Mouse (Mus musculus) liver, embryonic 15.5 days (tissue): Measurements from ENCODE around the gene Pfn3. TPM values are rescaled to one million over a fixed set of nuclear protein-coding genes. Genes with fewer than 3 reads are reported as not detected.

Source experiments
- ATAC-seq: fragments of 200-750 bp; cut with Nextera tagmentation; 2 replicates; pipeline ENCODE4 v1.8.0; 2017; ENCODE audit warnings: moderate number of reproducible peaks, mild to moderate bottlenecking, moderate library complexity; ENCODE audit not compliant: insufficient read depth
- H3K27ac ChIP-seq: fragments of 300-500 bp; sonication (generic); replicated peaks from 2 replicates; pipeline ENCODE4 v1.5.1; 2015; ENCODE audit warnings: mild to moderate bottlenecking, inconsistent platforms
- H3K27me3 ChIP-seq: fragments of 300-500 bp; sonication (generic); 2 replicates; pipeline ENCODE4 v1.6.1; 2015; ENCODE audit warnings: mild to moderate bottlenecking, inconsistent platforms
- H3K36me3 ChIP-seq: fragments of 300-500 bp; sonication (generic); replicated peaks from 2 replicates; pipeline ENCODE4 v1.6.1; 2015; ENCODE audit warnings: moderate library complexity, mild to moderate bottlenecking, inconsistent platforms
- H3K4me1 ChIP-seq: fragments of 300-500 bp; sonication (generic); replicated peaks from 2 replicates; pipeline ENCODE4 v1.6.1; 2015; ENCODE audit warnings: inconsistent platforms
- H3K4me2 ChIP-seq: fragments of 300-500 bp; sonication (generic); 2 replicates; pipeline ENCODE4 v1.6.1; 2015; ENCODE audit warnings: moderate library complexity, mild to moderate bottlenecking, inconsistent platforms
- H3K4me3 ChIP-seq: fragments of 300-500 bp; sonication (generic); replicated peaks from 2 replicates; pipeline ENCODE4 v1.5.1; 2015; ENCODE audit warnings: mild to moderate bottlenecking, inconsistent platforms
- H3K9ac ChIP-seq: fragments of 300-500 bp; sonication (generic); 2 replicates; pipeline ENCODE4 v1.6.1; 2015; ENCODE audit warnings: moderate library complexity, mild to moderate bottlenecking, inconsistent platforms
- H3K9me3 ChIP-seq: fragments of 300-500 bp; sonication (generic); replicated peaks from 2 replicates; pipeline ENCODE4 v1.6.1; 2016; ENCODE audit warnings: inconsistent platforms
- WGBS: fragments of 180-500 bp; shearing (Covaris S2); methylation state at CpG from one replicate; pipeline ENCODE4 v1.1.7; 2015; ENCODE audit warnings: mixed read lengths; ENCODE audit not compliant: insufficient replicate concordance; 5-methylcytosine and 5-hydroxymethylcytosine counted together
- polyA plus RNA-seq: library from polyadenylated mRNA; unstranded; fragments of >200 nt; fragmentation: Nextera tagmentation; extraction: Ambion mirVana; gene quantifications from 2 replicates; pipeline ENCODE4 v1.2.1, GENCODE M21; 2015

Pfn3 gene
- polyA plus RNA-seq, 1 experiment from 2014 or later, result not detected

- peak within 1 kb of the TSS; percentile 39 for H3K4me2 ChIP-seq
- 0 out of 2 replicates have a peak within 1 kb of the TSS, but pooled peaks have one; percentile 6 for H3K27ac ChIP-seq
- H3K4me3 ChIP-seq, result peak within 1 kb of the TSS; percentile 36
- peaks cover 29% of the 10 kb centered on the region for H3K4me1 ChIP-seq
- H3K36me3 ChIP-seq, result no peaks in the 10 kb centered on the region
- WGBS, result 73% methylated on average over 10 of the region's 10 CpGs
- no peaks in the 10 kb centered on the region for H3K9me3 ChIP-seq
- H3K9ac ChIP-seq, result 0 out of 2 replicates have a peak within 1 kb of the TSS, but pooled peaks have one; percentile 15
- no peak for ATAC-seq
- H3K27me3 ChIP-seq, result peaks cover 19% of the 10 kb centered on the region
Observed at GRCm38 (mm10) chr13:55426613-55427012, 11.6 kb upstream of the Pfn3 start, which contains the start of gene F12. TSS of gene F12 (minus strand) at chr13:55426793.

- Histone ChIP-seq H3K4me3 (no peak overlapping the region), H3K27me3 (peaks cover 64% of the 10 kb centered on the region), H3K36me3 (no peaks in the 10 kb centered on the region), H3K9ac (no peak overlapping the region), H3K4me1 (peaks cover 29% of the 10 kb centered on the region), H3K9me3 (no peaks in the 10 kb centered on the region), H3K27ac (no peak overlapping the region), H3K4me2 (peak overlapping the region; percentile 32; the same call in 1 of the 2 replicates)
- ATAC-seq, result no peak
- 11% methylated on average over 35 of the region's 35 CpGs for WGBS
Observed at GRCm38 (mm10) chr13:55420933-55421800, 6.1 kb upstream of the Pfn3 start.

GRCm38 (mm10) chr13:55420018-55420932, 5.2 kb upstream of the Pfn3 start:
- Histone ChIP-seq H3K27ac (no peak overlapping the region), H3K9me3 (no peaks in the 10 kb centered on the region), H3K9ac (no peak overlapping the region), H3K4me2 (peak overlapping the region; percentile 7; the same call in 1 of the 2 replicates), H3K36me3 (no peaks in the 10 kb centered on the region), H3K27me3 (peaks cover 67% of the 10 kb centered on the region), H3K4me3 (no peak overlapping the region), H3K4me1 (peaks cover 29% of the 10 kb centered on the region)
- WGBS, result 24% methylated on average over 51 of the region's 51 CpGs
- peak; percentile 52; the same call in 1 of the 2 replicates for ATAC-seq

GRCm38 (mm10) chr13:55419142-55419541, 4.1 kb upstream of the Pfn3 start:
- H3K36me3 ChIP-seq, result no peaks in the 10 kb centered on the region
- WGBS, result 54% methylated on average over 5 of the region's 5 CpGs
- H3K4me2 ChIP-seq, result no peak overlapping the region
- H3K4me3 ChIP-seq, result no peak overlapping the region
- ATAC-seq, result no peak
- no peaks in the 10 kb centered on the region for H3K9me3 ChIP-seq
- no peak overlapping the region for H3K9ac ChIP-seq
- H3K27me3 ChIP-seq, result peaks cover 79% of the 10 kb centered on the region
- H3K4me1 ChIP-seq, result peaks cover 31% of the 10 kb centered on the region
- no peak overlapping the region for H3K27ac ChIP-seq

- 9% methylated on average over 12 of the region's 12 CpGs for WGBS
- Histone ChIP-seq H3K4me2 (no peak overlapping the region), H3K4me3 (no peak overlapping the region), H3K36me3 (no peaks in the 10 kb centered on the region), H3K9ac (no peak overlapping the region), H3K27me3 (peaks cover 85% of the 10 kb centered on the region), H3K9me3 (no peaks in the 10 kb centered on the region), H3K27ac (no peak overlapping the region), H3K4me1 (peaks cover 37% of the 10 kb centered on the region)
- ATAC-seq, result 0 out of 2 replicates have a peak, but pooled peaks have one; percentile 56
Observed at GRCm38 (mm10) chr13:55418004-55418403, 3.0 kb upstream of the Pfn3 start.

- WGBS, result 22% methylated on average over 12 of the region's 12 CpGs
- Histone ChIP-seq H3K4me2 (no peak overlapping the region), H3K36me3 (no peaks in the 10 kb centered on the region), H3K4me3 (no peak overlapping the region), H3K27ac (no peak overlapping the region), H3K9ac (no peak overlapping the region), H3K4me1 (peaks cover 19% of the 10 kb centered on the region), H3K27me3 (peaks cover 79% of the 10 kb centered on the region), H3K9me3 (no peaks in the 10 kb centered on the region)
- ATAC-seq, result peak; percentile 26; the same call in 1 of the 2 replicates
Observed at GRCm38 (mm10) chr13:55413333-55413732, 1.7 kb downstream of the Pfn3 start.

GRCm38 (mm10) chr13:55412643-55413307, 2.3 kb downstream of the Pfn3 start:
- Histone ChIP-seq H3K36me3 (no peaks in the 10 kb centered on the region), H3K9ac (no peak overlapping the region), H3K27ac (no peak overlapping the region), H3K4me1 (peaks cover 14% of the 10 kb centered on the region), H3K4me2 (no peak overlapping the region), H3K9me3 (no peaks in the 10 kb centered on the region), H3K27me3 (peaks cover 79% of the 10 kb centered on the region), H3K4me3 (no peak overlapping the region)
- ATAC-seq, result no peak
- 58% methylated on average over 13 of the region's 13 CpGs for WGBS

GRCm38 (mm10) chr13:55411826-55412225, 3.2 kb downstream of the Pfn3 start:
- Histone ChIP-seq H3K36me3 (no peaks in the 10 kb centered on the region), H3K4me1 (peaks cover 13% of the 10 kb centered on the region), H3K4me3 (no peak overlapping the region), H3K9ac (no peak overlapping the region), H3K27ac (no peak overlapping the region), H3K9me3 (no peaks in the 10 kb centered on the region), H3K27me3 (peaks cover 82% of the 10 kb centered on the region), H3K4me2 (no peak overlapping the region)
- 49% methylated on average over 7 of the region's 7 CpGs for WGBS
- ATAC-seq, result no peak

- 70% methylated on average over 19 of the region's 19 CpGs for WGBS
- H3K9ac ChIP-seq, result no peak overlapping the region
- H3K4me3 ChIP-seq, result no peak overlapping the region
- no peak overlapping the region for H3K4me2 ChIP-seq
- H3K27ac ChIP-seq, result no peak overlapping the region
- H3K36me3 ChIP-seq, result no peaks in the 10 kb centered on the region
- ATAC-seq, result no peak
- peaks cover 91% of the 10 kb centered on the region for H3K27me3 ChIP-seq
- no peaks in the 10 kb centered on the region for H3K9me3 ChIP-seq
- H3K4me1 ChIP-seq, result peaks cover 12% of the 10 kb centered on the region; the same call in 1 of the 2 replicates
Observed at GRCm38 (mm10) chr13:55408546-55409120, 6.4 kb downstream of the Pfn3 start.

GRCm38 (mm10) chr13:55407341-55407740, 7.7 kb downstream of the Pfn3 start:
- Histone ChIP-seq H3K27ac (no peak overlapping the region), H3K9ac (no peak overlapping the region), H3K27me3 (peaks cover 92% of the 10 kb centered on the region), H3K9me3 (no peaks in the 10 kb centered on the region), H3K36me3 (no peaks in the 10 kb centered on the region), H3K4me3 (no peak overlapping the region), H3K4me1 (0 out of 2 replicates have a peak, but pooled peaks cover 3% of the 10 kb centered on the region), H3K4me2 (no peak overlapping the region)
- no peak for ATAC-seq
- 52% methylated on average over 4 of the region's 4 CpGs for WGBS
